Mouse (Mus musculus): ENCODE data around the gene Ncbp3. TPM values are rescaled to one million over a fixed set of nuclear protein-coding genes. Genes with fewer than 3 reads are reported as not detected.
"Not testable (repeated sequence)": the region's sequence is repeated elsewhere in the genome, so short reads cannot be mapped to it uniquely, and the experiment has no call there.

The Ncbp3 gene
- total RNA-seq, 2 experiments from 2014 or later = 10.4 to 10.7 TPM

DNA sequence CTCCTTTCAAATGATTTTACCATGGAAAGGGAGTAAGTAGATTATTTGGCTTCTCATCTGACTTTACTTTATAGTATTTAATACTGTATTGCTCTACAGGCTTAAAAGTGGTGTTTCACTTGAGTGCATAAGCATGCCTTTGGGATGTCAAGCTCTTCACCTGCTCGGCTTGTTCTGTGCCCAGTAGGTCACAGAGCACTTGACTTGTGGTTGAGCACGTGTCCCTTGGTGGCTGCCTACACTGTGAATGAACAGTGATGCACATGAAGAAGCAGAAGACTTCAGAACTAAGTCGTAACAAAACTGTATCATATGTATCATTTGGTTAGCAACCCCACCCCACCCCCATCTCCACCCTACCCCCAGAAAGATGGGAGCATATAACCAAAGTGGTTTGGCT lies 32.7 kb downstream of the Ncbp3 start:
- intact Hi-C loops (cut with DNase I) = no loop called here
- DNase-seq = no peak

DNA sequence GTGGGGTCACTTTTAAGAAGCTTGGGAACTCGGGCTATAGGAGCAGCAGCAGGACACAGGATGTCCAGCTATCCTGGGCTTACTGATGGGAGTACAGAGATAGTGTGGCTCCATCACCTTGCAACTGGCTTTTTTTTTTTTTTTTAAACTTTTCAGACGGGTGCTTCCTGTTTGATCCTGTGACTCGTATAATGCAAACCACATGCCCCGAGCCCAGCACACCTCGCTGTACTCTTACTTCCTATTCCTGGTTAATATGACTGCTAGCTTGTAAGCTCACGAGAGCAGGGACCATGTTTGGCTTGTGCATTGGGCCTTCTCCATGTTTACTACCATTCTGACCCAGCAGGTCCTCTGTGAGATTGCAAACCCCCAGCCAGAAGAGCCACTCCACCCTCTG lies 36.7 kb downstream of the Ncbp3 start:
- DNase-seq = no peak
- intact Hi-C loops (cut with DNase I) = no loop called here

DNA sequence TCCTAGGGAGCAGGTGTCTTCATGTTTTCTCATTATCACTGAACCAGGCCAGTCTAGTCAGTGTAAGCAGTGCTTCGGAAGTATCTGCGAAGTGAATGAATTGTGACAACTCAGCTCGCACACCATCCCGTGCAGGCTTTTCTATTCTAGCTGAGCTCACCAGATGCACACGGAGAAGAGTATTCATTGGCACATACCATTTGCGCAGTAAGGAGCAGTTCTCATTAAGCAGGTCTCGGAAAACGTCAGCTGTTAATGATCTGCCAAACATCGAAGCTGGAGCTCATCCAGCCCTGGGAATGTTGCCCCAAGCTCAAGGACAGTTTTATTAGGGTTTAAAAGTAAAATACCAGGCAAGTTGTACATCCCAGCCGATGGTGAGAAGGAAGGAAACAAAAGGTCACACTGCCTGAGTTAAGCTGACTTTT lies 37.2 kb downstream of the Ncbp3 start:
- peak; percentile 57 for DNase-seq
- intact Hi-C loops (cut with DNase I) = no loop called here

DNA sequence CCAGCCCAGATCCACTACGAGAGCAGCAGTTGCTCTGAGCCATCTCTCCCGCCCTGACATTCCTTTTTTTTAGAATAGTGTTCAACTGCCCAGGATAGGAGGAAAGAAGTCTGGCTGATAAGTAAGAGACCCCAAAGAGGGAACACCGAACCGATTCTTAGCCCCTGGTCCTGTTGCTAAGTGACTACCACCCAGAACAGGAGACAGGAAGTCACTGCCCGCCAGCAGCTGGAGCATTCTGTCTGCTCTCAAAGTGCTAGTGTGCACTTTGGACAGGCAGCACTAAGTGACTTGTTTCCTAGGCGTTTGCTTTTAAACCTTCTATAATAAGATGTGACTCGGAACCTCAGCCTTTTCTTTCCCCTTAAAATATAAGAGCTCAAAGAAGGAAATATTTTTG lies 37.8 kb downstream of the Ncbp3 start:
- DNase-seq = no peak
- intact Hi-C loops (cut with DNase I) = no loop called here

DNA sequence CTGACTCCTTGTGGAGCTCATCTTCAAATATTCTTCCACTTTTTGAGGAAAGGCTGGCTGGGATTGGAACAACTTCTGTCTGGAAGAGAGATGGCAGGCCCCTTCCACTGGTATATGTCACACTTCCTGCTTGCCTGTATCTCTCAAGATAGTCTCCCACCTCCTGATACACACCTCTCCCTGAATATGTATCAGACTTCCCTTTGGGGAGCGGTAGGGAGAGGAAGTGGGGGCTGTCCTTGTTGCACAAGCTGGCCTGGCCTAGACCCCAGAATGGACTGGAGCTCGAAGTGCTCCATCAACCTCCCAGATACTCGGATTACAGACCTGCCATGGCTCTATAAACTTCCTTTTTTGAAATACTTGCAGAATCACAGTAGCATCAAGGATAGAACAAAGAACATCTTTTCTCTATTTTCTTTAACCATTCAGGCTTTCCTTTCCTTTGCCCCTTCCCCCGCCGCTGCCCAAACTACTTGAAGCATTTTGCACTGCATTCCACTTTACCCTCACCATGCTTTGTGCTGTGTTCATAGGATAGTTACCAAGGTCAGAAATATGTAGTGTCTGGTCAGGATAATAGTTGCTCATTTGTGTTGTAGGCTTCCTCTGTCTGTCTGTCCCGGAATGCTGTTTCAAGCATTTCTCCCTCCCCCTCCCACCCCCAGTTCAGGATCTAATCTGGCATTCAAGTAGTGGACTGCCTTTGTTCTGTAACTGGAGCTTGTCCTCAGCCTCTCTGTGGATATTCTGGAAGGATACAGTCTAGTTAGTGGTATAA lies 40.3 kb downstream of the Ncbp3 start:
- DNase-seq = no peak
- intact Hi-C loops (cut with DNase I) = no loop called here

DNA sequence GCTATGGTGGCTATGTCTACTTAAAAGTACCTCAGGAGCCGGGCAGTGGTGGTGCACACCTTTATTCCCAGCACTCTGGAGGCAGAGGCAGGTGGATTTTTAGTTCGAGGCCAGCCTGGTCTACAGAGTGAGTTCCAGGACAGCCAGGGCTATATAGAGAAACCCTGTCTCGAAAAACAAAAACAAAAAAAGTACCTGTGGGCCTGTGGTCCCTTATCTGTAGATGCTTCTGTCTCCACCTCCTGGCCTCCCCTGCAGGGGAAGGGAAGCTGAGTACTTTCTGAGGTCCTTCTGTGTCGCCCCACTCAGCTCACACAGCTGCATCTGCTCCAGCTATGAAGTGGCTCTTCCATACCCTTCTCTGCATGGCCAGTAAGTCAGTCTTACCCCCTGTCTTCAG lies 42.7 kb downstream of the Ncbp3 start, which contains the start of gene Itgae:
TSS of gene Itgae (plus strand) at position 301 of the 400 bp plus-strand sequence.
- DNase-seq = no peak
- intact Hi-C loops (cut with DNase I) = no loop called here

DNA sequence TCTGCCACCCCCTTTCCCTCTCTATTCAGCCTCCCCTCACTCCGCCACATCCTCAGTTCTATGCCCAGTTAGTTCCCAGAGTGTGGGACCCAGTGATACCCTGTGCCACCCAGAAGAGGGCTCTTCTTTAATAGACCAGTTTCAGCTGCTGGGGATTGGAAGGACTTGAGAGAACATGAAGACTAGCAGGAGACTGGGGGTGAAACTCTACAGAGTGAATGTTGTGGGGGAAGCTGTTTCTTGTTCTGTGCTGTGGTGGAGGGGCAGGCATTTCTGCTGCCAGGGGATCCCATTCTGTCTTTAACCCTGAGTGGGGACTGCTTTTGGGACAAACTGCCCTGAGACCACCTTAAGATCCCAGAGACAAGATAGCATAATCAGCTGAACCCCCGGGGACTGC lies 43.2 kb downstream of the Ncbp3 start:
- intact Hi-C loops (cut with DNase I) = no loop called here
- no peak for DNase-seq

DNA sequence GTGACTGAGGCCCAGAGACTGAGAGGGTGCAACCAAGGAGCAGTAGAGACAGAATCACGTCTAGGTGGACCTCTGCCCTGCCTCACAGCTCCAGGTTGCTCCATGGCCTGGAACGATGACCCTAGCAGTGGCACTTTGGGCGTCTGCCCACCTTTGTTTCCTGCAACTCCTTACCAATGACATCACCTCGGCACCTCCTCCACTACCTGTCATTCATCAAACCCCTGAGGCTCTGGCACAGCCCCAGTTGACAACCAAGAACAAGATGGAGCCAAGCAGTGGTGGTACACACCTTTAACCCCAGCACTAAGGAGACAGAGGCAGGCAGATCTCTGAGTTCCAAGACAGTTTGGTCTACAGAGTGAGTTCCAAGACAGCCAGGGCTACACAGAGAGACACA lies 44.5 kb downstream of the Ncbp3 start:
- intact Hi-C loops (cut with DNase I) = no loop called here
- DNase-seq = no peak

DNA sequence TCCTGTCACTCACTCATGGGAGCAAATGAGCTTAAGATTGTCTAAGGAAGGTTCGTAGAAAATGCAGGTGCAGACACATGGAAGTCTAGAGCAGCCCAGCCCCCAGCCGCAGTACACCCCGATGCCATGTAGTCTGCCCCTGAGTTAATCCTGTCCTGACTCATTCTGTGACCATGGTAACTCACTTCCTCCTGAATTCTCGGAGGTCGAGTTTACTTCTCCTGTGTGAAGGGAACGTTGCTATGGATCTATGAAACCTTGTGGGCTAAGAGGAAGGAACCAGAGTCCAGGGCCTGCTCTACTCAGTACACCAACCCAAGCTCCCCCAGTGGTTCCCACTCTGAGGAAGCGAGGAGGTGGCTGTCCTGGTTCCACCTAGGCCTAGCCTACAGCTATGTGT lies 45.3 kb downstream of the Ncbp3 start:
- intact Hi-C loops (cut with DNase I) = no loop called here
- DNase-seq = no peak

DNA sequence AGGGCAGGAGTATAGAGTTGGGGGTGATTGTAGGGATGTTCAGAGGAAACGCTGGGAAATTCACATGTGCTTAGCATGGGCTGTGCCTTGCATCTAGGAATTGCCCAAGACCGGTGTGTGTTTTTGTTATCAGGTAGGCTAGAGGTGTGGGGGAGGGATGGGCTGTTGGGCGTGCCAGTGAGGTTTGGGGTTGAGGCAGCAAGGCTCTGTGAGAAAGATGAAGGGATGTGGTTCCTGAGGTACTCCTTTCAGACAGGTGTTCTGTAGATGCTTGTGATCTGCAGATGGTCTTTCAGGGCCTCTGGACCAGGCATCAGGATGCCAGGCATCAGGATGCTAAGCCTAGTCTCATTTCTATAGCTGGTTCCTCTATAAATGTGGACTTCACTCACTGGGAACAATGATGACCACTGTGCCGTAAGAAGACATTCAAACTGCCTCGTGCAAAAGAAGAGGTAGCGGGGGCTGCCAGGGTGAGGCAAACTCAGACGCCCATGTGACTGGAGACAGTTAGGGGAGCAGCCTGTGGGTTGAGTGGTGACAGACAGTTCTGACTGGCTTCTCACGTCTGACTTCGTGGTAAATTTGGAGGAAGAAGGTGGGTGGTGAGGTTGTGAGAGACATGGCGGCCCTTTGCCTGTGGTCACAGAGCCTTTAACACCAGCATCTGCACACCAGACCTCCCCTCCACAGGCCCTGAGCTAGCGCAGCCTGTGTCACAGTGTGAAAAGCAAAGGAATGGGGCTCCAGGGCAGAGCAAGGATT lies 46.8 kb downstream of the Ncbp3 start:
- DNase-seq = no peak
- intact Hi-C loops (cut with DNase I) = no loop called here

DNA sequence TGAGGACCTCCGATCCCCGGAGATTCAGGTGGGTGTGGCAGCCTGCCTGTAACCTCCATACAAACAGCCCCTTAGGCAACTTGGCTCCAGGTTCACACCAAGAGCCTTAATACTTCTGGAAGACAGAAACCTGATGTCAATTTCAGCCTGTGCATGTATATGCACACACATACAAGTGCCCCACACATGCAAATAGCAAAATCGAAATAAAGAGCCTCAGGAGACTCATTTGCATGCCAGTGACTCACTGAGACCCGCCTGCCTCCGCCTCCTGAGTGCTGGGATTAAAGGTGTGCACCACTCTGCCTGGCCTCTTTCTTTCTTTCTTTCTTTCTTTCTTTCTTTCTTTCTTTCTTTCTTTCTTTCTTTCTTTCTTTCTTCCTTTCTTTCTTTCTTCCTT lies 51.3 kb downstream of the Ncbp3 start:
- intact Hi-C loops (cut with DNase I) = no loop called here
- no peak for DNase-seq

DNA sequence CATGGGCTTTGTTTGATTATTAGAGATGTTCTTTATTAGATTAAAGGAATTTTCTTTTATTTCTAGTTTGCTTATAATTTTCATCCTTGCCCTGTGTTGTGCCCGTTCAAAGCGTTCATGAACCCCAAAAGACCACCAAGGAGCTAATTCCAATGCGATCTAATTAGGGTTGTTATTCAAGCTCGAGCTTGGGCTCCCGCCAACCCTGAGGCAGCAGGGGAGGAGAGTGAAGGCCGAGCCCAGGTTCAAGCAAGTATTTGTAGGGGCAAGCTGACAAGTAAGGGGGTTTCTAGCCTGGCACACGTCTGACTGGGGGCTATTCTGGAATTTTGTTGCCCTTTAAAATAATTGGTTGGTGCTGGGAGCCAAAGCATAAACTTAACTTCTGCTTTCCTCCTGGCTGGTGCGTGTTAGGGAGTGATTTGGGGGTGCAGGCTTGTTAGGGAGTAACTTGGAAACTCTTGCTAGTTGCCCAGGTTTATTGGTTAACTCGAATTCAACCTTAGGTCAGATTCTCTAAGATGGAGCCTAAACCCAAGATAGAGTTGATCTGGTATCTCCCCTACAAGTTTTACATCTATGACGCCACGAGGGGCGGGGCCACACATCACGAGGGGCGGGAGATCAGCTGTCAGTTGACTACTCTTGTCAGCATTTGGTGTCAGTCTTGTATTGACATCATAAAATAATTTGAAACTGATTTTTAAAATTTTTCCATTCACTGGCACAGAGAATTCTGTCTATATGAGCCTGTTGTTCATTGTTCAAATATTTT lies 52.6 kb downstream of the Ncbp3 start:
- intact Hi-C loops (cut with DNase I) = no loop called here
- peak; percentile 29 for DNase-seq

DNA sequence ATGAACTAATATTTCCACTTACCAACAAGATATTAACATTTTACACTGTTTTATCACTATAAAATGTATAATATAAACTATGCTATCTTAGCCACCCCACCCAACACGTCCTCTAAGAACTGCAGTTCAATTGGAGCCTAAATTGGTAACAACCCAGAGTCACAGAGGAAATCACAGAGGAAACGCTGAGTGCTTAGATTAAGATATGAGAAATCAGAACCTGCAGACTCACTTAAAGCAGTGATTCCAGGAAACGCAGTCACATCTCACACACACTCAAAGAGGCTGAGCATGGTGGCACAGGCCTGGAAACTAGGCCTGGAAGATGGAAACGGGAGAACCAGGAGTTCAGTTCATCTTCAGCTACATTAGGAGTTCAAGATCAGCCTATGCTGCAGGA lies 53.7 kb downstream of the Ncbp3 start:
- intact Hi-C loops (cut with DNase I) = no loop called here
- no peak for DNase-seq

DNA sequence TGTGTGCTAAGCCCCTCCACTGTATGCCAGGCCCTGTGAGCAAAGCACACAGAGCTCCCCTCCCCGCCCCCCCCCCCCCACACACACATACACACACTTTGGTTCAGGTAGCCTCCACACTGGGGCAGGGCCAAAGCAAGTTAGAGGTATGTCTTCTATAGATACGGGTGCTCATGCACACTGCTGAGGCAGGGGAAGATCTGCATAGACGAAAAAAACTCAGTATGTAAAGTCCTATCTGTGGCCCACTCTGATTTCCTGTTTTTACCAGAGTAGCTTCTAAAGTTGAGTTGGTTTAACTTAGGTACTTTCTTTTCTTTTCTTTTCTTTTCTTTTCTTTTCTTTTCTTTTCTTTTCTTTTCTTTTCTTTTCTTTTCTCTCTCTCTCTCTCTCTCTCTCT lies 57.7 kb downstream of the Ncbp3 start:
- no peak for DNase-seq
- intact Hi-C loops (cut with DNase I) = no loop called here

DNA sequence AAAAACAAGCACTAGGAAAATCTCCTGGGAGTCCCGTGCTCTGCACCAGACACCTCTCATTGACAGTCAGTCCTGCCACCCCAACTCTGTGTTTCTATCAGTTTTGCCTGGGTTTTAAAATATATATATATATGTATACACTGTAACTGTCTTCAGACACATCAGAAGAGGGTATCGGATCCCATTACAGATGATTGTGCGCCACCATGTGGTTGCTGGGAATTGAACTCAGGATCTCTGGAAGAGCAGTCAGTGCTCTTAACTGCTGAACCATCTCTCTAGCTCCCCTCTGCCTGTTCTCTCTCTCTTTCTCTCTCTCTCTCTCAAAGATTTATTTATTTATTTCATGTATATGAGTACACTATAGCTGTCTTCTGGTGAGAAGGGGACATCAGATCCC lies 59.8 kb downstream of the Ncbp3 start:
- intact Hi-C loops (cut with DNase I) = not testable (repeated sequence)
- DNase-seq = peak; percentile 56

DNA sequence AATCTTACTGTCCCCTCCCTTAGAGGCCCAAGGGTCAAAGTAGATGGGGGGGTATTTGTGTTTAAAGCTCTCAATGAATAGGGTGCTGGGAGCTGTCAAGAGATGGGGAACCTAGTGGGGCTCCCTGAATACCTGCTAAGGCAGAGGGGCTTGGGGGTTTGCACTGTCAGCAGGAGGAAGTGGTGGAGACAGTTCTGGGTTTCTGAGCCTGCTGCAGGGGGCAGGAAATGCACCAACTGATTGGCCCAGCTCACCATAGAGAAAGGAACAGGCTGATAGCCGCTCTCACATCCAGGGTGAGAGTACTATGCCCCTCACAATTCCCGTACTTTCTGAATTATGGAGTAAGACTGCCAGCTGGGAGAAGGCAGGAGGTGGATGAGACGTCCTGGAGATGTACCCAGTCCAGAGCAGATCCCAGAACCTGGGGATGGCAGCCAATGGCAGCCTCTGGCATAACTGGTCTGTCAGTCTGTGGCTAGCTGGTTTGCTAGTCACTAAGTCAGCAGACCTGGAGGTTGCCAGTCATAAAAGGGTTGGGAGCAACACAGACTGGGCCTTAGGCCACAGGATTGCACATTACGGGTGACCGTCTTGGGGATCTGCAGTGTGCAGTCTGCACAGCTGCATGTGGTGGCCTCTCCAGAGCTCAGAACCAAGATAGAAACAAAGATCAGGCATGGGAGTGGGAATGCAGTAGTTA lies 60.8 kb downstream of the Ncbp3 start:
- no peak for DNase-seq
- intact Hi-C loops (cut with DNase I) = no loop called here

DNA sequence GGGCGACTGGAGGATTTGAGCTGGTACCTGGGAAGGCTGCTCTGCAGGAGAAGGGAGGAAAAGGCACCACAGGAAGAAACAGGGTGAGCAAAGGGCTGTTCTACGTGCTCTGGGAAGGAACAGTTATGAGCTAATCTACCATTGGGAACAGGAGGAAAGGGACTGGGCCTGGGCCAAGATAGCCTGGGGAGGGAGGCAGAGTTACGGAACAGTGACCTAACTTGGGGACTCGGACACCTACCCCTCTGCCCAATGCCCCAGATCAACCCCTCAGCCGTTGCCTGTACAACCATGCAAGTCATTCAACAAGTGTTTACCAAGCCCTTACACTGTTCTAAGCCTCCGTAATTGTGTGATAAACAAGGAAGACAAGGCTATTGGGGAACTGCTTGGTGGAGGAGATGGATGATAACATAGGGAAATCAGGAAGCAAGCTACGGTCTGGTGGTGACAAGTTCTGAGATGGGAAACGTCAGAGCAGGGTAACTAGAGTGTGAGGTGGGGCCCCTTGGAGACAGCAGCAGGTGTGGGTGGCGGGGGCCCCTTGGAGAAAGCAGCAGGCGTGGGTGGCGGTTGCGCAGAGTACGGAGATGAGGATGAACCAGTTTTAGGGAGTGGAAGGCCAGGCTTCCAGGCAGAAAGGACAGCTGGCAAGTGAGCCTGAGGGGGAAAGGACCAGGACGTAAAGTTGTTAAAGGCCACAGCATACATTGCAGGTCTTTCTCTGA lies 61.5 kb downstream of the Ncbp3 start:
- intact Hi-C loops (cut with DNase I) = no loop called here
- no peak for DNase-seq

DNA sequence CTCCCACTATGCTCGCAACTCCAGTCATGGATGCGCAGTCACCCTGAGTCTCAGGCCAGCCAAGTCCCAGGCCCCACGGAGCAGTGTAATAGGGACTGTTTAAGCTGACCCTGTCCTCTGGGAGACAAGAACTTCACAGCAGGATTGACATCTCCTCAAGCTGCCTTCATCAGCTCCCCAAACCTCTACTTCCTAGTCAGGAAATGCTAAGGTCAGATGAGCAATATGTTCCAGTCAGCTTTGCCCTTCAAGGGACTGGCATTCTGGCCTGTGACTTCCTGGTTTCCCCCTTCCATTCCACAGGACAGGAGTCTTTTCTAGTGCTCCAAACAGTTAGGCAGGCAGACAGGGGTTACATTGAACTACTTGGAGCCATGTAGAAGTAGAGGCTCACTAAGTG lies 62.4 kb downstream of the Ncbp3 start:
- intact Hi-C loops (cut with DNase I) = no loop called here
- DNase-seq = no peak

DNA sequence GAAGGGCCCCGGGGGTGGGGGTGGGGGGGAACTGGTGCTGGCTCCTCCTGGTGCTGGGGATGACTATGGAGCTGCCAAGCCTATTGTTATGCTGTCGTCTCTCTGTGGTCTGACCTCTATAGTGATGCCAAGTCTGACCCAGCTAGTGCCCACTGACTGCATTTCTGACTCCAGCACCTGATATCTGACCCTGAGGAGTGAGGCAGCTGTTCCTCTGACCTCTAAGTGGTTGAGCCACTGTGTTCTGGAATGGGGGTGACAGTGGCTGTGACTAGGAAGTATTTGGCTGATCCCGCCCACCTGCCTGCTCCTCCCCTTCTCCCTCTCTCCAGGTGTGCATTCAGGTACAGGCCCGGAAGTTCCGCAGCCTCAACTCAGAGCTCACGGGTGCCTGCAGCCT lies 63.8 kb downstream of the Ncbp3 start:
- no peak for DNase-seq
- intact Hi-C loops (cut with DNase I) = no loop called here

DNA sequence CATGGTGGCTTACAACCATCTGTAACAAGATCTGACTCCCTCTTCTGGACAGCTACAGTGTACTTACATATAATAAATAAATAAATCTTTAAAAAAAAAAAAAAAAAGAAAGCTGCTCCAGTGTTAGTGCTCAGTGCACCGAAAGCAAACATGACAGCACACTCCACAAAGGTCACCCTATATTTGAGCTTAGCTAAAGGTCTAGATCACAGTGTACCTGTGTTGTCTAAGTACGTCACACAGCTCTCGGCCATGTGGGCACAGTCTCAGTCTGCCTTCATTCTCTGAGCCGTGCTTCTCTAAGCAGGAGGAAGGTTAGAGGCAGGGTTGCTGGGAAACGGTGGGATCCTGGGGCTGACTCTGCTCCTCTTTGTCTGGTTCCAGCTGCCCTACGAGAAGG lies 78.9 kb downstream of the Ncbp3 start:
- DNase-seq = no peak

More for the DNA sequence above, 78.9 kb downstream of the Ncbp3 start:
- intact Hi-C loops (cut with DNase I) = no loop called here
